Comparison of ENCODE assay signal across 16 mouse cellular contexts in the genomic region with DNA sequence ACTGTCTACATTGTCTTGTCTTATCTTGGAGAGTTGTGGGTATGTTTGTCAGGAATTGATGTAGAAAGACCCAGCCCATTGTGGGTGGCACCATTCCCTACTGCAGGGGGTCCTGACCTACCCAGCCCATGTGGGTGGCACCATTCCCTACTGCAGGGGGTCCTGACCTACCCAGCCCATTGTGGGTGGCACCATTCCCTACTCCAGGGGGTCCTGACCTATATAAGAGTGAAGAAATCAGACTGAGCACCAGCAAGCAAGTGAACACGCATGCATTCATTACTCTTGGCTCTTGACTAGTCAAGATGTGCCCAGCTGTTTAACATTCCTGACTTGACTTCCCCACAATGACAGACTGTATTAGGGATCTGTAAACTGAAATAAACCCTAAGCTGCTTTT.
"Had no signal": no experiment of that assay in that cellular context is flagged by ENCODE, and none has a peak within 500 bp of the region (broad histone marks: within the 10 kb centered on the region; RNA-seq: fewer than 3 reads in every experiment).

No protein-coding gene starts in this region.

- H3K4me3 ChIP-seq: neural tube, embryonic 13.5 days; neural tube, embryonic 15.5 days; stomach, embryonic 15.5 days had no signal

- H3K9ac ChIP-seq: neural tube, embryonic 13.5 days; neural tube, embryonic 15.5 days; stomach, embryonic 15.5 days had no signal

- H3K27me3 ChIP-seq: neural tube, embryonic 13.5 days; neural tube, embryonic 15.5 days; stomach, embryonic 15.5 days had no signal

- H3K9me3 ChIP-seq: neural tube, embryonic 13.5 days; neural tube, embryonic 15.5 days; stomach, embryonic 15.5 days had no signal

- H3K27ac ChIP-seq: neural tube, embryonic 13.5 days; neural tube, embryonic 15.5 days; stomach, embryonic 15.5 days; stomach, postnatal 0 days had no signal

- H3K36me3 ChIP-seq: neural tube, embryonic 13.5 days; neural tube, embryonic 15.5 days; stomach, embryonic 15.5 days had no signal

- H3K4me2 ChIP-seq: neural tube, embryonic 13.5 days; neural tube, embryonic 15.5 days; stomach, embryonic 15.5 days had no signal

- DNase-seq: retina, postnatal 1 day; right cerebral cortex, adult 18-20 months; right cerebral cortex, postnatal 14 days; right cerebral cortex, postnatal 25 days; right cerebral cortex, postnatal 4 days; spleen, adult 18-20 months; thymus, adult 18-20 months; thymus, adult 2 months; thymus, postnatal 14 days; thymus, postnatal 25 days; thymus, postnatal 36 days; thymus, postnatal 4 days had no signal

- H3K4me1 ChIP-seq: neural tube, embryonic 13.5 days; neural tube, embryonic 15.5 days; stomach, embryonic 15.5 days had no signal
